Mouse (Mus musculus) bone marrow macrophage, adult 2 months (primary cell): ENCODE results near the gene Stk16.

Experiments used
- CTCF ChIP-seq: IDR thresholded peaks from 2 replicates; pipeline ENCODE4 v1.5.1; 2012; ENCODE audit warnings: low read depth, mild to moderate bottlenecking, low read length, moderate library complexity
- POLR2A ChIP-seq: IDR thresholded peaks from 2 replicates; pipeline ENCODE4 v1.6.1; 2012; ENCODE audit warnings: mild to moderate bottlenecking, low read depth, low read length, borderline replicate concordance

DNA sequence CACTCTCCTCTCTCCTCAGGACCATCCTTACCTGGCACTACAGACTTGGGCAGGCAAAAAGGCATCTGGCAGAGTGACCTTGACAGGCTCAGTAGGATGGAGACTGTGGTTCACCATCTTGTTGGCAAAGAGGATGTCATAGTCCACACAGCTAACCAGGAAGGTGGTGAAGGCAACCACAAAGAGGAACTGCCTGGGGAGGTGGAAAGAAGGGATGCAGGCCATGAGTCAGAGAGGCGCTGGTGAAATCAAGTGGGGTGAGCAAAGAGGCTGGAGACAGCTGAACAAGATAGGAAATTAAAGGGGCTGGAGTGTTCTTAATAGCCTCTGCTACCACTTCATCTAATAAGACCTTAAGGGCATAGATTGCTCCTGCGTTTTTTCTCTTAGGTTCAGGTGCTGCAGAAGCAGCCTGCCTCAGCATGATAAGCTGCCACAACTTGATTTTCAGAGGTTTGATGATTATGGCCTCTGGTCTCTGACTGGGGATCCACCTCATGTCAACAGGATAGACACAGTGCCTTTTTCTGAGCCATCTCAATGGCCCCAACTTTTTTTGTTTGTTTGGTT is 22.6 kb upstream of the Stk16 start:
- no peak for TF ChIP-seq POLR2A
- no peak for TF ChIP-seq CTCF
